Mouse (Mus musculus): ENCODE results near the gene Clip3. TPM values are rescaled to one million over a fixed set of nuclear protein-coding genes. Genes with fewer than 3 reads are reported as not detected.

Clip3 gene
- total and polyA plus RNA-seq, 2 experiments from 2014 or later: 140 to 144 TPM

DNA sequence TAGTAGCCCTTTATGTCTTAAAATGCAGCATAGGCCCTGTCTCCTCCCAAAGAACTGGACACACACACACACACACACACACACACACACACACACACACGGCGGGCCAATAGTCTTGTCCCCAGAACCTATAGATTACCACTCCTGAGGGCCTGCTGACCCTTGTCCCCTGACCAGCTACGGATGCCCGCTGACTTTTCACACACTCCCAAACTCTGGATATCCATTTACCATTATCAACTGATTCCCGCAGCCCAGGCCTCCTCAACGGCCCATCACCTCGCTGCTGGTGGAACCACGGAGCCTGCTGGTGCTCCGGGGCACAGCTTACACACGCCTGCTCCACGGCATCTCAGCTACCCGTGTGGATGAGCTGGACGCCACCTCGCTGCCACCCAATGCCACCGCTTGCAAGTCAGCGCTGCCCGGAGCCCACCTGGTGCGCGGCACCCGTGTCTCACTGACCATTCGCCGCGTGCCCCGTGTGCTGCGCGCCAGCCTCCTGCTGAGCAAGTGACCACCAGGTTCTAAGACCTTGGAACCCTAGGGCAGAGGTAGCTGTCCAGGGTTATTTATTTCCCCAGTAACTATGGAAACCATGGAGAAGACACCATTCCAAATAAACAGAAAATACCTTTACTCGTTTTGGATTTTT lies 22.3 kb downstream of the Clip3 start:
- Histone ChIP-seq H3K9me3 (ENCODE audit: low read length) (no peaks in the 10 kb centered on the region), H3K9ac (replicated peaks; ENCODE audit: low read length, poor library complexity, severe bottlenecking) (no peak overlapping the region), H3K27ac (ENCODE audit: low read depth, low read length) (no peak overlapping the region), H3K27me3 (ENCODE audit: insufficient read depth, low read length) (no peaks in the 10 kb centered on the region), H3K4me3 (ENCODE audit: low read depth, low read length) (no peak overlapping the region), H3K4me2 (ENCODE audit: low read depth, low read length, poor library complexity, severe bottlenecking) (no peak overlapping the region), H3K36me3 (ENCODE audit: insufficient read depth, low read length) (0 out of 2 replicates have a peak, but pooled peaks cover 7% of the 10 kb centered on the region), H3K4me1 (ENCODE audit: insufficient read depth, low read length) (0 out of 2 replicates have a peak, but pooled peaks cover 4% of the 10 kb centered on the region)
- TF ChIP-seq CTCF (IDR thresholded peaks at IDR 0.05): no peak
- ATAC-seq (ENCODE audit: low FRiP score): no peak
- no peak for DNase-seq (ENCODE audit: low spot score)
- 50% methylated on average over 25 of the region's 27 CpGs for WGBS

- H3K4me3 ChIP-seq (ENCODE audit: low read depth, low read length): no peak within 1 kb of the TSS
- no peak for TF ChIP-seq CTCF (IDR thresholded peaks at IDR 0.05)
- WGBS: 8% methylated on average over 9 of the region's 9 CpGs
- no peak within 1 kb of the TSS for H3K27ac ChIP-seq (ENCODE audit: low read depth, low read length)
- no peaks in the 10 kb centered on the region for H3K4me1 ChIP-seq (ENCODE audit: insufficient read depth, low read length)
- no peak within 1 kb of the TSS for H3K9ac ChIP-seq (replicated peaks; ENCODE audit: low read length, poor library complexity, severe bottlenecking)
- H3K27me3 ChIP-seq (ENCODE audit: insufficient read depth, low read length): no peaks in the 10 kb centered on the region
- DNase-seq (ENCODE audit: low spot score): no peak
- H3K4me2 ChIP-seq (ENCODE audit: low read depth, low read length, poor library complexity, severe bottlenecking): no peak within 1 kb of the TSS
- H3K36me3 ChIP-seq (ENCODE audit: insufficient read depth, low read length): 0 out of 2 replicates have a peak, but pooled peaks cover 7% of the 10 kb centered on the region
- no peaks in the 10 kb centered on the region for H3K9me3 ChIP-seq (ENCODE audit: low read length)
- no peak for ATAC-seq (ENCODE audit: low FRiP score)
These were observed 23.2 kb downstream of the Clip3 start, which contains the start of gene Syne4 for GRCm38 (mm10) chr7:30314721-30315155. TSS of gene Syne4 (plus strand) at chr7:30314807.

DNA sequence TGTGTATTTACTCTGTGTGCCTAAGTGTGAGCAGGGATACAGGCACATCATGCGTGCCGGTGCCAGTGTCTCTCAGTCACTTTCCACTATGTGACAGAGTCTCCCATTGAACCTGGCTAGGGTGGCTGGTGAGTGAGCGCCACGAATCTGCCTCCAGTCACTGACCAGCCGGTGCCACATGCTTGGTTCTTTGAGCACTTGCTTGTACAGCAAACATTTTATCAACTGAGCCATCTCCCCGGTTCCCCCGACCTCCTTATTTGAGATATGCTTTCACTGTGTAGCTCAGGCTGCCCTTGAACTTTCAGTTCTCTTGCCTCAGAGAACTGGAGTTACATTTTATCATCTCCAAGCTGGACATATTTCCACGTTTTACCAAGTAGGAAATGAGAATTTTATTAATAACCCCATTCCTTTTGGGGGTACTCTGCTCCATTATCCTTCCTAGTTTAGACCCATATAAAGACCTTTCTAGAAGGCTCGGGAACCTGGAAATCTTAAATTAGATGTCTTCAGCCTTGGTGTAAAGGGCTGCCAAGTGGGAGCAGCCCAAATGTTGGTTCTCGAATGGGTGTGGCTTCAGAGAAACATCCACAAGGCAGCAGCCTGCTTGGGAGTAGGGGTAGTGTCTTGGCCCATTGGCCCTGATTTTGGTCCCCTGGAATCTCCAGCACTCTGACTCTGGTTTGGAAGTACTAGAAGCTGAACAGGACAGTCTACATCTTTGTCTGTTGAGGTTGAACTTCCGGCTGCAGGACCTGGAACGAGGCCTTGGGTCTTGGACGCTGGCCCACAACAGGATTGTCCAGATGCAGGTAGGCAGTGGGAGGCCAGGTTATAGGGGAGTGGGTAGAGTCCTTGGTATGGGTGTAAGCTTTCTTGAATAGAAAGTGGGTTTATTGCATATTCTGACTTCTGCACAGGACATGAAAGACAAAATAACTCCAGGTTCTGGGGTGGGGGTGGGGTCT lies 24.3 kb downstream of the Clip3 start:
- H3K9me3 ChIP-seq (ENCODE audit: low read length): no peaks in the 10 kb centered on the region
- H3K9ac ChIP-seq (replicated peaks; ENCODE audit: low read length, poor library complexity, severe bottlenecking): no peak overlapping the region
- no peak overlapping the region for H3K4me2 ChIP-seq (ENCODE audit: low read depth, low read length, poor library complexity, severe bottlenecking)
- no peak for TF ChIP-seq CTCF (IDR thresholded peaks at IDR 0.05)
- H3K36me3 ChIP-seq (ENCODE audit: insufficient read depth, low read length): 0 out of 2 replicates have a peak, but pooled peaks cover under 1% of the 10 kb centered on the region
- H3K27ac ChIP-seq (ENCODE audit: low read depth, low read length): no peak overlapping the region
- no peak overlapping the region for H3K4me3 ChIP-seq (ENCODE audit: low read depth, low read length)
- DNase-seq (ENCODE audit: low spot score) (no peak), ATAC-seq (ENCODE audit: low FRiP score) (no peak)
- 81% methylated on average over 13 of the region's 13 CpGs for WGBS
- no peaks in the 10 kb centered on the region for H3K4me1 ChIP-seq (ENCODE audit: insufficient read depth, low read length)
- H3K27me3 ChIP-seq (ENCODE audit: insufficient read depth, low read length): no peaks in the 10 kb centered on the region

DNA sequence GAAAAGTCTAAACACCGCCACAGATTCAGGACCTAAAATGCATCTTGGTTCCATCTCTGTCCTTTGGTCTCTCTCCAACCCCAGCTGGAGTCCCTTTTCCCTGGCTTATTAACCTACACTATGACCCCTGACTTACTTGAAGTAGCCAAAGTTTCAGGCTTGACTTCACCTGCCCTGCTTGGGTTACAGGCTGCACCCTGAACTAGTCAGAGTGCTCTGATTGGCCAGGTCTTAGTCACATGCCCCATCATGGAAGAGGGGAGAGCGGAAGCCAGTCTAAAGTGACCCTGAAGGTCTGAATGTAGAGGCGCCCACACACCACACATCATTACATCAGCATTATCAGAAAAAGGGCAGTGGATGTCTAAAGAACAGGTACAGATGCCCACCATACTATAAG lies 26.6 kb downstream of the Clip3 start:
- no peak for DNase-seq (ENCODE audit: low spot score)
- Histone ChIP-seq H3K4me1 (ENCODE audit: insufficient read depth, low read length) (no peaks in the 10 kb centered on the region), H3K27ac (ENCODE audit: low read depth, low read length) (no peak overlapping the region), H3K27me3 (ENCODE audit: insufficient read depth, low read length) (no peaks in the 10 kb centered on the region), H3K36me3 (ENCODE audit: insufficient read depth, low read length) (no peaks in the 10 kb centered on the region), H3K4me2 (ENCODE audit: low read depth, low read length, poor library complexity, severe bottlenecking) (no peak overlapping the region), H3K9ac (replicated peaks; ENCODE audit: low read length, poor library complexity, severe bottlenecking) (no peak overlapping the region), H3K9me3 (ENCODE audit: low read length) (no peaks in the 10 kb centered on the region), H3K4me3 (ENCODE audit: low read depth, low read length) (no peak overlapping the region)
- ATAC-seq (ENCODE audit: low FRiP score): no peak
- WGBS: 91% methylated on average over 3 of the region's 3 CpGs
- TF ChIP-seq CTCF (IDR thresholded peaks at IDR 0.05): no peak

DNA sequence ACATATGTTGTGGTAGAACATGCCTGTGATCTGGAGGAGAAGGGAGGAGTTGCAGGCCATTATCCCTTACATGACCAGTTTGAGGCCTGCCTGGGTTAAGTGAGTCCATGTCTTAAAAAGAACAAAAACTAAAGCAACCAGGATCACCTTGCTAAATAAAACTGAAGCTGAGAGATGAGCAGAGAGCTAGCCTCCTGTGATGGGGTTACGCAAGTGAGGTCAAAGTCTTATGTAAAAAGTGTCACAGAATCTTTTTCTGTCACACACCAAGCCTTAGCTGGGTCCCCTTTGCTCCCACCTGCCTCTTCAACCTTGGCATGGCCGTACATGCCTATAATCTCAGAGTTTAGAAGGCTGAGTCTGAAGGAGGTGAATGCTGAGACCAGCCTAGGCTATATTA lies 29.4 kb downstream of the Clip3 start:
- Histone ChIP-seq H3K4me3 (ENCODE audit: low read depth, low read length) (peak overlapping the region; percentile 68; the same call in 1 of the 2 replicates), H3K4me1 (ENCODE audit: insufficient read depth, low read length) (no peaks in the 10 kb centered on the region), H3K27ac (ENCODE audit: low read depth, low read length) (no peak overlapping the region), H3K9ac (replicated peaks; ENCODE audit: low read length, poor library complexity, severe bottlenecking) (no peak overlapping the region), H3K36me3 (ENCODE audit: insufficient read depth, low read length) (no peaks in the 10 kb centered on the region), H3K4me2 (ENCODE audit: low read depth, low read length, poor library complexity, severe bottlenecking) (peak overlapping the region; percentile 72), H3K9me3 (ENCODE audit: low read length) (no peaks in the 10 kb centered on the region), H3K27me3 (ENCODE audit: insufficient read depth, low read length) (no peaks in the 10 kb centered on the region)
- WGBS: 80% methylated on average over 2 of the region's 2 CpGs
- TF ChIP-seq CTCF (IDR thresholded peaks at IDR 0.05): no peak
- ATAC-seq (ENCODE audit: low FRiP score) (no peak), DNase-seq (ENCODE audit: low spot score) (no peak)

Data from midbrain, postnatal 0 days (tissue).